Mouse (Mus musculus) CH12.LX (cell line): ENCODE results near the gene Olfr747. TPM values are rescaled to one million over a fixed set of nuclear protein-coding genes. Genes with fewer than 3 reads are reported as not detected.

Experiments used
- DNase-seq: peaks from one replicate; pipeline ENCODE4 v3.0.0-alpha.2; 2013; ENCODE audit errors: extremely low read depth
- H3K27ac ChIP-seq: 2 replicates; pipeline ENCODE4 v1.5.1; 2012; ENCODE audit warnings: low read depth, mild to moderate bottlenecking, control low read depth, moderate library complexity; ENCODE audit not compliant: insufficient read depth
- H3K27me3 ChIP-seq: replicated peaks from 2 replicates; pipeline ENCODE3; 2012; ENCODE audit warnings: inconsistent platforms
- H3K36me3 ChIP-seq, 2 experiments: replicated peaks in 1 of 2; 2 replicates each; pipeline versions ENCODE3 to v1.6.1; 2012; ENCODE audit warnings: inconsistent platforms in 1 of 2, low read length in 1 of 2, mild to moderate bottlenecking in 1 of 2, mixed read lengths in 1 of 2, moderate library complexity in 1 of 2; ENCODE audit not compliant: control insufficient read depth in 1 of 2, insufficient read depth in 1 of 2
- H3K4me1 ChIP-seq, 2 experiments: 2 replicates each; pipeline ENCODE4 v1.6.1; 2012; ENCODE audit warnings: inconsistent platforms in 1 of 2, moderate library complexity in 1 of 2; ENCODE audit not compliant: insufficient read depth in 2 of 2, control insufficient read depth in 1 of 2
- H3K4me2 ChIP-seq: 2 replicates; pipeline ENCODE4 v1.6.1; 2012; ENCODE audit warnings: low read depth, mild to moderate bottlenecking, control low read depth; ENCODE audit not compliant: poor library complexity, insufficient read depth, severe bottlenecking
- H3K4me3 ChIP-seq, 3 experiments: fragments of 150-350 bp in 1 of 3; sonication (generic) in 1 of 3; replicated peaks in 1 of 3; 2 replicates each; pipeline versions ENCODE3 to v1.5.1; 2011 to 2012; ENCODE audit warnings: low read depth in 2 of 3, low read length in 2 of 3, mild to moderate bottlenecking in 2 of 3, moderate library complexity in 2 of 3, control low read depth in 1 of 3, improper control_type of control experiment in 1 of 3, inconsistent platforms in 1 of 3, mixed read lengths in 1 of 3; ENCODE audit not compliant: poor library complexity in 1 of 3
- H3K79me2 ChIP-seq: replicated peaks from 2 replicates; pipeline ENCODE4 v1.6.1; 2012; ENCODE audit warnings: mild to moderate bottlenecking, moderate library complexity; ENCODE audit not compliant: control insufficient read depth, poor library complexity, insufficient read depth, severe bottlenecking; ENCODE audit errors: extremely low read depth
- H3K9ac ChIP-seq: 2 replicates; pipeline ENCODE4 v1.6.1; 2012; ENCODE audit warnings: low read depth, mild to moderate bottlenecking, control low read depth, moderate library complexity; ENCODE audit not compliant: insufficient read depth
- H3K9me3 ChIP-seq: replicated peaks from 2 replicates; pipeline ENCODE3; 2012; ENCODE audit warnings: low read length, inconsistent platforms, mixed read lengths
- CHD2 ChIP-seq: IDR thresholded peaks from 2 replicates; pipeline ENCODE4 v1.6.1; 2011; ENCODE audit warnings: low read length, improper control_type of control experiment
- GABPA ChIP-seq: IDR thresholded peaks from 2 replicates; pipeline ENCODE4 v1.6.1; 2012; ENCODE audit warnings: low read depth, low read length, improper control_type of control experiment, inconsistent platforms; ENCODE audit not compliant: insufficient replicate concordance
- KAT2A ChIP-seq: IDR thresholded peaks from 2 replicates; pipeline ENCODE4 v1.6.1; 2012; ENCODE audit warnings: low read length, improper control_type of control experiment, inconsistent platforms; ENCODE audit not compliant: insufficient replicate concordance
- MAFK ChIP-seq: IDR thresholded peaks from 2 replicates; pipeline ENCODE4 v1.6.1; 2011; ENCODE audit warnings: low read length, improper control_type of control experiment; ENCODE audit not compliant: insufficient replicate concordance
- MYC ChIP-seq: IDR thresholded peaks from 2 replicates; pipeline ENCODE4 v1.6.1; 2011; ENCODE audit warnings: low read depth, mild to moderate bottlenecking, improper control_type of control experiment, low read length
- NRF1 ChIP-seq: IDR thresholded peaks from 2 replicates; pipeline ENCODE4 v1.6.1; 2014; ENCODE audit warnings: low read depth, mild to moderate bottlenecking, inconsistent platforms, low read length, improper control_type of control experiment, moderate library complexity
- RCOR1 ChIP-seq: conservative IDR thresholded peaks from 2 replicates; pipeline ENCODE4 v1.6.1; 2012; ENCODE audit warnings: low read depth, mild to moderate bottlenecking, inconsistent platforms, low read length, improper control_type of control experiment
- SIN3A ChIP-seq: IDR thresholded peaks from 2 replicates; pipeline ENCODE4 v1.6.1; 2012; ENCODE audit warnings: low read length, improper control_type of control experiment, inconsistent platforms
- TBP ChIP-seq: conservative IDR thresholded peaks from 2 replicates; pipeline ENCODE4 v1.6.1; 2011; ENCODE audit warnings: low read depth, low read length, improper control_type of control experiment
- USF1 ChIP-seq: IDR thresholded peaks from 2 replicates; pipeline ENCODE4 v1.6.1; 2014; ENCODE audit warnings: low read depth, mild to moderate bottlenecking, inconsistent platforms, low read length, improper control_type of control experiment
- dilution Hi-C: fragments of 300-500 bp; cut with MboI; formaldehyde crosslinking; loops from 2 replicates; pipeline ENCODE4 v1.14.3; 2020; ENCODE audit warnings: low sequenced_read_pairs; ENCODE audit not compliant: extremely low pct_unique_long_range_greater_than_20kb, extremely low pct_ligation_motif_present
- in situ Hi-C: fragments of 300-500 bp; cut with MboI; formaldehyde crosslinking; loops from 3 replicates; pipeline ENCODE4 v1.14.3; 2019; ENCODE audit warnings: low sequenced_read_pairs, low pct_ligation_motif_present, low pct_unique_long_range_greater_than_20kb, mixed read lengths
- polyA plus RNA-seq: library from polyadenylated mRNA; unstranded; fragments of >175 nt; gene quantifications from 2 replicates; pipeline ENCODE4 v1.2.1, GENCODE M21; 2012; ENCODE audit warnings: low read depth; ENCODE audit not compliant: insufficient read length
- total RNA-seq, 2 experiments: library from RNA; depleted of rRNA; stranded (reverse); fragments of 300-350 nt in 1 of 2; fragments of >200 nt in 1 of 2; gene quantifications; 2 replicates each; pipeline ENCODE4 v1.2.3; 2012 to 2014

Olfr747 gene
- total and polyA plus RNA-seq, 3 experiments, result not detected

DNA sequence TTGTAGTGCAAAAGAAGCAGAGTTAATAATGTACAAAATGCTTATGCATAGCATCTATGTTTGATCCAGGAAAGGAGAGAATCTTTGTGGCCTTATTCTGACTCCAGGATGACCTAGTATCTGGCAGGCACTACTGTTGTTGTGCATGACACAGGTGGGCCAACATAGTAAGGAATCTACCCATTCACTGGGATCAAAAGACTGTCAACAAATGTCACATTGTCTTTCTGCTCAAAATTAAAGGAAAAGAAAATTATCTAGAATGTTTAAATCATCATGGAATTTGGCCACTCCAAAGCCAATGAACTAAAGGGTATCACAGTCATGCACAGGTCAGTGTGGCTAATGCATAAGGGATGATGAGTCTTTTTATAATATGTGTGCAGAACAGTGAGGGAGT is 46.2 kb downstream of the Olfr747 start, which contains the start of gene Olfr746:
Gene Olfr746, plus strand, starts transcription at position 301 of the 400 bp plus-strand sequence.
- in situ Hi-C loops (no loop called here), dilution Hi-C loops (no loop called here)
- Histone ChIP-seq H3K9ac (no peak within 1 kb of the TSS), H3K9me3 (no peaks in the 10 kb centered on the region), H3K36me3 (no peaks in the 10 kb centered on the region), H3K27me3 (peaks cover 14% of the 10 kb centered on the region), H3K27ac (no peak within 1 kb of the TSS), H3K4me1 (no peaks in the 10 kb centered on the region), H3K4me3 (no peak within 1 kb of the TSS), H3K4me2 (no peak within 1 kb of the TSS), H3K79me2 (no peaks in the 10 kb centered on the region)
- no peak for DNase-seq
- no peak for TF ChIP-seq USF1
- TF ChIP-seq RCOR1, result no peak
- no peak for TF ChIP-seq CHD2

DNA sequence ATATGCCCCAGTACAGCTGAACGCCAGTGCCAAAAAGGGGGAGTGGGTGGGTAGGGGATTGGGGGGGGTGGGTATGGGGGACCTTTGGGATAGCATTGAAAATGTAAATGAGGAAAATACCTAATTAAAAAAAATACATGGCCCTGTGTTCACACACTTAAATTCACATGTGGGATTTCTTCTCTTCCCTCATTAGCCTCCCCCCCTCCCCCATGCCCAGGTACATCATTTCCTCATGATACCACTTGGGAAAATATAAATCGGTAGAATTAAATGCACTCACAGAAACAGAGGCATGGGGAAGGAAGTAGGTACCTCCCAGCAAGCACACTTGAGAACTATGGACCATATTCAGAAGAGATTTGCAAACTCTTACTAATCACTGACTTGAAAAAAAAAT is 53.9 kb downstream of the Olfr747 start, which contains the start of gene Olfr745:
Gene Olfr745, plus strand, starts transcription at position 301 of the 400 bp plus-strand sequence.
- no peak for DNase-seq
- H3K27me3 ChIP-seq, result peaks cover 10% of the 10 kb centered on the region
- no peaks in the 10 kb centered on the region for H3K79me2 ChIP-seq
- no peaks in the 10 kb centered on the region for H3K4me1 ChIP-seq
- no peaks in the 10 kb centered on the region for H3K36me3 ChIP-seq
- H3K27ac ChIP-seq, result no peak within 1 kb of the TSS
- in situ Hi-C loops (no loop called here), dilution Hi-C loops (no loop called here)
- H3K9ac ChIP-seq, result no peak within 1 kb of the TSS
- no peak within 1 kb of the TSS for H3K4me3 ChIP-seq
- no peak within 1 kb of the TSS for H3K4me2 ChIP-seq
- TF ChIP-seq MAFK (no peak), CHD2 (no peak), USF1 (no peak), GABPA (no peak), NRF1 (no peak), TBP (no peak), SIN3A (no peak), MYC (no peak), KAT2A (no peak)
- H3K9me3 ChIP-seq, result no peaks in the 10 kb centered on the region

Other genes with a start within 250 kb of the Olfr747 start
- gene Olfr740, start 247.7 kb downstream of the Olfr747 start, total RNA-seq (2012; rRNA removed), result not detected in 2 replicates
- gene Olfr740, start 247.7 kb downstream of the Olfr747 start, total RNA-seq (2014; rRNA removed), result not detected in 2 replicates
- not detected in 2 replicates for gene Olfr740, start 247.7 kb downstream of the Olfr747 start, polyA plus RNA-seq
- gene Olfr741, start 220.5 kb downstream of the Olfr747 start, total RNA-seq (2012; rRNA removed), result not detected in 2 replicates
- gene Olfr741, start 220.5 kb downstream of the Olfr747 start, total RNA-seq (2014; rRNA removed), result not detected in 2 replicates
- gene Olfr741, start 220.5 kb downstream of the Olfr747 start, polyA plus RNA-seq, result not detected in 2 replicates
- gene Olfr742, start 189.6 kb downstream of the Olfr747 start, total RNA-seq (2012; rRNA removed), result not detected in 2 replicates
- gene Olfr742, start 189.6 kb downstream of the Olfr747 start, total RNA-seq (2014; rRNA removed), result not detected in 2 replicates
- not detected in 2 replicates for gene Olfr742, start 189.6 kb downstream of the Olfr747 start, polyA plus RNA-seq
- gene Olfr743, start 171.4 kb downstream of the Olfr747 start, total RNA-seq (2012; rRNA removed), result not detected in 2 replicates
- not detected in 2 replicates for gene Olfr743, start 171.4 kb downstream of the Olfr747 start, total RNA-seq (2014; rRNA removed)
- gene Olfr743, start 171.4 kb downstream of the Olfr747 start, polyA plus RNA-seq, result not detected in 2 replicates
- not detected in 2 replicates for gene Olfr744, start 78.3 kb downstream of the Olfr747 start, total RNA-seq (2012; rRNA removed)
- not detected in 2 replicates for gene Olfr744, start 78.3 kb downstream of the Olfr747 start, total RNA-seq (2014; rRNA removed)
- not detected in 2 replicates for gene Olfr744, start 78.3 kb downstream of the Olfr747 start, polyA plus RNA-seq
- gene Olfr745, start 53.8 kb downstream of the Olfr747 start, total RNA-seq (2012; rRNA removed), result not detected in 2 replicates
- not detected in 2 replicates for gene Olfr745, start 53.8 kb downstream of the Olfr747 start, total RNA-seq (2014; rRNA removed)
- not detected in 2 replicates for gene Olfr745, start 53.8 kb downstream of the Olfr747 start, polyA plus RNA-seq
- gene Olfr746, start 46.1 kb downstream of the Olfr747 start, total RNA-seq (2012; rRNA removed), result not detected in 2 replicates
- not detected in 2 replicates for gene Olfr746, start 46.1 kb downstream of the Olfr747 start, total RNA-seq (2014; rRNA removed)
- not detected in 2 replicates for gene Olfr746, start 46.1 kb downstream of the Olfr747 start, polyA plus RNA-seq
- gene Olfr748, start 14.2 kb upstream of the Olfr747 start, total RNA-seq (2012; rRNA removed), result not detected in 2 replicates
- not detected in 2 replicates for gene Olfr748, start 14.2 kb upstream of the Olfr747 start, total RNA-seq (2014; rRNA removed)
- not detected in 2 replicates for gene Olfr748, start 14.2 kb upstream of the Olfr747 start, polyA plus RNA-seq
- gene Olfr749, start 51.9 kb upstream of the Olfr747 start, total RNA-seq (2012; rRNA removed), result not detected in 2 replicates
- gene Olfr749, start 51.9 kb upstream of the Olfr747 start, total RNA-seq (2014; rRNA removed), result not detected in 2 replicates
- not detected in 2 replicates for gene Olfr749, start 51.9 kb upstream of the Olfr747 start, polyA plus RNA-seq
- 53.4 and 57.8 TPM in 2 replicates for gene Ttc5, start 92.3 kb upstream of the Olfr747 start, total RNA-seq (2012; rRNA removed)
- 65.0 and 72.1 TPM in 2 replicates for gene Ttc5, start 92.3 kb upstream of the Olfr747 start, total RNA-seq (2014; rRNA removed)
- gene Ttc5, start 92.3 kb upstream of the Olfr747 start, polyA plus RNA-seq, result 44.3 and 44.5 TPM in 2 replicates
- gene Ccnb1ip1, start 114.5 kb upstream of the Olfr747 start, total RNA-seq (2012; rRNA removed), result 2.7 and 4.2 TPM in 2 replicates
- gene Ccnb1ip1, start 114.5 kb upstream of the Olfr747 start, total RNA-seq (2014; rRNA removed), result not detected in 2 replicates
- not detected in 2 replicates for gene Ccnb1ip1, start 114.5 kb upstream of the Olfr747 start, polyA plus RNA-seq
- gene Parp2, start 114.6 kb upstream of the Olfr747 start, total RNA-seq (2012; rRNA removed), result 55.9 and 64.6 TPM in 2 replicates
- 95.9 and 117 TPM in 2 replicates for gene Parp2, start 114.6 kb upstream of the Olfr747 start, total RNA-seq (2014; rRNA removed)
- 82.3 and 90.9 TPM in 2 replicates for gene Parp2, start 114.6 kb upstream of the Olfr747 start, polyA plus RNA-seq
- 12.2 and 14.7 TPM in 2 replicates for gene Tep1, start 177.4 kb upstream of the Olfr747 start, total RNA-seq (2012; rRNA removed)
- gene Tep1, start 177.4 kb upstream of the Olfr747 start, total RNA-seq (2014; rRNA removed), result 3.5 and 4.1 TPM in 2 replicates
- gene Tep1, start 177.4 kb upstream of the Olfr747 start, polyA plus RNA-seq, result 12.9 and 14.0 TPM in 2 replicates
- not detected in 2 replicates for gene Klhl33, start 204.3 kb upstream of the Olfr747 start, total RNA-seq (2012; rRNA removed)
- not detected in 2 replicates for gene Klhl33, start 204.3 kb upstream of the Olfr747 start, total RNA-seq (2014; rRNA removed)
- not detected in 2 replicates for gene Klhl33, start 204.3 kb upstream of the Olfr747 start, polyA plus RNA-seq
- 39.1 and 41.7 TPM in 2 replicates for gene Osgep, start 231.7 kb upstream of the Olfr747 start, total RNA-seq (2012; rRNA removed)
- gene Osgep, start 231.7 kb upstream of the Olfr747 start, total RNA-seq (2014; rRNA removed), result 88.7 and 90.4 TPM in 2 replicates
- 48.4 and 57.6 TPM in 2 replicates for gene Osgep, start 231.7 kb upstream of the Olfr747 start, polyA plus RNA-seq
- 178 and 250 TPM in 2 replicates for gene Apex1, start 231.8 kb upstream of the Olfr747 start, total RNA-seq (2012; rRNA removed)
- 417 and 427 TPM in 2 replicates for gene Apex1, start 231.8 kb upstream of the Olfr747 start, total RNA-seq (2014; rRNA removed)
- 353 and 354 TPM in 2 replicates for gene Apex1, start 231.8 kb upstream of the Olfr747 start, polyA plus RNA-seq
- 18.1 and 21.2 TPM in 2 replicates for gene Pip4p1, start 237.7 kb upstream of the Olfr747 start, total RNA-seq (2012; rRNA removed)
- 28.1 and 29.2 TPM in 2 replicates for gene Pip4p1, start 237.7 kb upstream of the Olfr747 start, total RNA-seq (2014; rRNA removed)
- 31.1 and 35.5 TPM in 2 replicates for gene Pip4p1, start 237.7 kb upstream of the Olfr747 start, polyA plus RNA-seq
- gene Pnp, start 237.9 kb upstream of the Olfr747 start, total RNA-seq (2012; rRNA removed), result 99.3 and 113 TPM in 2 replicates
- gene Pnp, start 237.9 kb upstream of the Olfr747 start, total RNA-seq (2014; rRNA removed), result 118 and 128 TPM in 2 replicates
- 65.9 and 80.0 TPM in 2 replicates for gene Pnp, start 237.9 kb upstream of the Olfr747 start, polyA plus RNA-seq